Mouse (Mus musculus) ES-E14 (cell line): ENCODE measurements at regions not wholly inside any gene's neighbourhood (a gene's known extent, or its start where the extent isn't known, plus 50 kb on each side); places are given as distances from the start of the nearest gene placed in this dataset.

ENCODE experiments used
- DNase-seq: peaks from one replicate; pipeline ENCODE4 v3.0.0-alpha.2; 2013; ENCODE audit warnings: low read depth, low spot score
- H3K27ac ChIP-seq: 2 replicates; pipeline ENCODE4 v1.5.1; 2012; ENCODE audit warnings: low read depth, mild to moderate bottlenecking, low read length, moderate library complexity, mixed read lengths; ENCODE audit not compliant: poor library complexity, insufficient read depth, severe bottlenecking
- H3K36me3 ChIP-seq: 2 replicates; pipeline ENCODE4 v1.6.1; 2012; ENCODE audit warnings: mild to moderate bottlenecking, low read length, moderate library complexity, mixed read lengths; ENCODE audit not compliant: control insufficient read depth, poor library complexity, insufficient read depth, severe bottlenecking
- H3K4me1 ChIP-seq, 2 experiments: fragments of 150-350 bp in 1 of 2; sonication (generic) in 1 of 2; 2 replicates each; pipeline ENCODE4 v1.6.1; 2012; ENCODE audit warnings: low read length in 2 of 2, mild to moderate bottlenecking in 1 of 2, mixed read lengths in 1 of 2; ENCODE audit not compliant: control insufficient read depth in 2 of 2, insufficient read depth in 2 of 2, poor library complexity in 1 of 2
- H3K4me3 ChIP-seq, 2 experiments: fragments of 150-350 bp in 1 of 2; sonication (generic) in 1 of 2; 2 replicates each; pipeline ENCODE4 v1.5.1; 2012; ENCODE audit warnings: low read length in 2 of 2, low read depth in 1 of 2, mild to moderate bottlenecking in 1 of 2, mixed read lengths in 1 of 2; ENCODE audit not compliant: insufficient read depth in 1 of 2, poor library complexity in 1 of 2, severe bottlenecking in 1 of 2
- H3K9ac ChIP-seq: 2 replicates; pipeline ENCODE4 v1.6.1; 2012; ENCODE audit warnings: low read depth, mild to moderate bottlenecking, low read length, mixed read lengths; ENCODE audit not compliant: poor library complexity, insufficient read depth, severe bottlenecking
- H3K9me3 ChIP-seq: fragments of 150-350 bp; sonication (generic); 2 replicates; pipeline ENCODE4 v1.6.1; 2012; ENCODE audit warnings: low read depth, mild to moderate bottlenecking, low read length; ENCODE audit not compliant: control insufficient read depth, insufficient read depth
- CHD2 ChIP-seq: IDR thresholded peaks from 2 replicates; pipeline ENCODE4 v1.6.1; 2014; ENCODE audit warnings: mild to moderate bottlenecking, low read depth, low read length, inconsistent platforms
- HCFC1 ChIP-seq: IDR thresholded peaks from 2 replicates; pipeline ENCODE4 v1.6.1; 2012; ENCODE audit warnings: low read length, inconsistent platforms, borderline replicate concordance; ENCODE audit not compliant: insufficient read depth
- MAFK ChIP-seq: IDR thresholded peaks from 2 replicates; pipeline ENCODE4 v1.6.1; 2014; ENCODE audit warnings: mild to moderate bottlenecking, low read depth, low read length, inconsistent platforms; ENCODE audit not compliant: insufficient read depth
- ZC3H11A ChIP-seq: IDR thresholded peaks from 2 replicates; pipeline ENCODE4 v1.6.1; 2012; ENCODE audit warnings: low read depth, mild to moderate bottlenecking, inconsistent platforms, low read length, borderline replicate concordance
- ZNF384 ChIP-seq: IDR thresholded peaks from 2 replicates; pipeline ENCODE4 v1.6.1; 2012; ENCODE audit warnings: low read depth, low read length, inconsistent platforms
- in situ Hi-C, 2 experiments: fragments of 600-800 bp; cut with MboI; formaldehyde crosslinking; loops; one replicate each; pipeline ENCODE4 v1.15.1; 2025; ENCODE audit warnings: low sequenced_read_pairs in 2 of 2, inconsistent platforms in 1 of 2; ENCODE audit not compliant: unreplicated experiment in 2 of 2

GRCm38 (mm10) chr3:37915673-37916072 lies 191.4 kb upstream of the Gm5148 start:
- no peak for DNase-seq
- Histone ChIP-seq H3K9me3 (no peaks in the 10 kb centered on the region), H3K4me3 (no peak overlapping the region), H3K36me3 (no peaks in the 10 kb centered on the region), H3K9ac (no peak overlapping the region), H3K4me1 (no peaks in the 10 kb centered on the region), H3K27ac (no peak overlapping the region)
- in situ Hi-C loops: no loop called here
- TF ChIP-seq ZC3H11A: no peak
- TF ChIP-seq ZNF384: no peak
- TF ChIP-seq HCFC1: no peak
- TF ChIP-seq MAFK: no peak
- TF ChIP-seq CHD2: no peak

DNA sequence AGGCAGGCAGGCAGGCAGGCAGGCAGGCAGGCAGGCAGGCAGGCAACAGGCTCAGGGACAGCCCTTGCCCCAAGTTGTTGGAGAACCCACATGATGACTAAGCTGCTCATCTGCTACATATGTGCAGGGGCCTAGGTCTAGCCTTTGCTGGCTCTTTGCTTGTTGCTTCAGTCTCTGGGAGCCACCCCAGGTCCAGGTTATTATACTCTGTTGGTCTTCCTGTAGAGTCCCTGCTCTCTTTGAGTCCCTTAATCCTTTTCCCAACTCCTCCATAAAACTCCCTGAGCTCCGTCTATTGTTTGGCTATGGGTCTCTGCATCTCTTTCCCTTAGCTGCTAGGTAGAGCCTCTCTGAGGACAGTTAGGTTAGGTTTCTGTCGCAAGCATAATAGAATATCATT lies 189.8 kb upstream of the Gm5148 start:
- Histone ChIP-seq H3K36me3 (no peaks in the 10 kb centered on the region), H3K4me1 (no peaks in the 10 kb centered on the region), H3K4me3 (no peak overlapping the region), H3K9ac (no peak overlapping the region), H3K9me3 (no peaks in the 10 kb centered on the region), H3K27ac (no peak overlapping the region; the same call in 1 of the 2 replicates)
- TF ChIP-seq HCFC1 (no peak), ZC3H11A (no peak), MAFK (no peak), CHD2 (no peak), ZNF384 (no peak)
- DNase-seq: no peak
- in situ Hi-C loops: no loop called here

GRCm38 (mm10) chr3:37909821-37910220 lies 185.5 kb upstream of the Gm5148 start:
- in situ Hi-C loops: no loop called here
- Histone ChIP-seq H3K27ac (no peak overlapping the region), H3K9me3 (no peaks in the 10 kb centered on the region), H3K4me3 (no peak overlapping the region), H3K4me1 (no peaks in the 10 kb centered on the region), H3K9ac (no peak overlapping the region), H3K36me3 (no peaks in the 10 kb centered on the region)
- DNase-seq: no peak
- TF ChIP-seq ZNF384 (no peak), ZC3H11A (no peak), MAFK (no peak), HCFC1 (no peak), CHD2 (no peak)

GRCm38 (mm10) chr3:37909008-37909407 lies 184.7 kb upstream of the Gm5148 start:
- in situ Hi-C loops: no loop called here
- DNase-seq: no peak
- Histone ChIP-seq H3K27ac (no peak overlapping the region), H3K4me1 (no peaks in the 10 kb centered on the region), H3K9me3 (no peaks in the 10 kb centered on the region), H3K4me3 (no peak overlapping the region), H3K9ac (no peak overlapping the region), H3K36me3 (no peaks in the 10 kb centered on the region)
- TF ChIP-seq ZNF384: no peak
- TF ChIP-seq HCFC1: no peak
- no peak for TF ChIP-seq ZC3H11A
- TF ChIP-seq CHD2: no peak
- TF ChIP-seq MAFK: no peak

DNA sequence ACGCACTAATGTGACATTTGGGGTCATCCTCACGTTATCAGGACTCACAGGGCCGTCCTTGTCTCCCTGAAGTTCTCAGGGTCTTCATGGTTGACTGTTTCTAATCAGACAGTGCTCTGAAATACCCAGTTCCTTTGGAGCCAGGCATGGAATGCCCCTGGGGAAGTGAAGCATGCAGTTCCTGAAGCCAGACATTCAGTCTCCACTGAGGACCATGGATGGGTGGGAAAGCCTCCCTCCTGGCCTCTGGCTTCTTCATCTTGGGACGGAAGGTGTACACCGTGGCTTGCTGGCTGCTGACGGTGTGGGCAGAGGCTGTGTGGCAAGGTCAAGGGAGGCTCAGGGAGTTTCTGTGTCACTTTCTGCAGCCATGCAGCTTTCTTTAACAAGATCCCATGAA lies 184.2 kb upstream of the Gm5148 start:
- H3K4me1 ChIP-seq: no peaks in the 10 kb centered on the region
- H3K9ac ChIP-seq: no peak overlapping the region
- no peaks in the 10 kb centered on the region for H3K36me3 ChIP-seq
- no peak for TF ChIP-seq CHD2
- TF ChIP-seq MAFK: no peak
- TF ChIP-seq ZNF384: no peak
- TF ChIP-seq HCFC1: no peak
- no peak for TF ChIP-seq ZC3H11A
- no peaks in the 10 kb centered on the region for H3K9me3 ChIP-seq
- in situ Hi-C loops: no loop called here
- no peak overlapping the region for H3K27ac ChIP-seq
- DNase-seq: no peak
- no peak overlapping the region for H3K4me3 ChIP-seq
